Mouse (Mus musculus) liver, embryonic 14.5 days (tissue): ENCODE data around the gene Hoxa13. TPM values are rescaled to one million over a fixed set of nuclear protein-coding genes. Genes with fewer than 3 reads are reported as not detected.
A peak's percentile ranks its signal among the peaks of the same experiment; 100 is the strongest.

Source experiments
- ATAC-seq: fragments of 200-750 bp; cut with Nextera tagmentation; 2 replicates; pipeline ENCODE4 v1.8.0; 2017; ENCODE audit warnings: moderate number of reproducible peaks, mild to moderate bottlenecking, moderate library complexity; ENCODE audit not compliant: insufficient read depth
- DNase-seq, 3 experiments: peaks; one replicate each; pipeline ENCODE4 v3.0.0-alpha.2; 2012 to 2013; ENCODE audit warnings: low read depth in 3 of 3, low spot score in 3 of 3
- H3K27ac ChIP-seq: fragments of 300-500 bp; sonication (generic); 2 replicates; pipeline ENCODE4 v1.5.1; 2014; ENCODE audit warnings: moderate library complexity, mild to moderate bottlenecking, control low read depth, inconsistent platforms
- H3K27me3 ChIP-seq: fragments of 300-500 bp; sonication (generic); 2 replicates; pipeline ENCODE4 v1.6.1; 2014; ENCODE audit warnings: mild to moderate bottlenecking, low read length, moderate library complexity; ENCODE audit not compliant: control insufficient read depth, insufficient read depth
- H3K36me3 ChIP-seq: fragments of 300-500 bp; sonication (generic); replicated peaks from 2 replicates; pipeline ENCODE4 v1.6.1; 2014; ENCODE audit warnings: low read depth; ENCODE audit not compliant: control insufficient read depth, insufficient read depth
- H3K4me1 ChIP-seq, 2 experiments: fragments of 200-500 bp in 1 of 2; fragments of 300-500 bp in 1 of 2; sonication (generic) in 1 of 2; replicated peaks; 2 replicates each; pipeline ENCODE4 v1.6.1; 2012 to 2014; ENCODE audit warnings: antibody characterized with exemption in 1 of 2, inconsistent platforms in 1 of 2, low read length in 1 of 2; ENCODE audit not compliant: control insufficient read depth in 2 of 2, insufficient read depth in 2 of 2
- H3K4me2 ChIP-seq: fragments of 300-500 bp; sonication (generic); 2 replicates; pipeline ENCODE4 v1.6.1; 2014; ENCODE audit warnings: low read depth, mild to moderate bottlenecking, control low read depth, moderate library complexity
- H3K4me3 ChIP-seq, 2 experiments: fragments of 200-500 bp in 1 of 2; fragments of 300-500 bp in 1 of 2; sonication (generic) in 1 of 2; 2 replicates each; pipeline ENCODE4 v1.5.1; 2012 to 2014; ENCODE audit warnings: low read depth in 2 of 2, low read length in 2 of 2, mild to moderate bottlenecking in 2 of 2, control low read depth in 1 of 2, inconsistent platforms in 1 of 2, moderate library complexity in 1 of 2; ENCODE audit not compliant: insufficient read depth in 1 of 2
- H3K9ac ChIP-seq: fragments of 300-500 bp; sonication (generic); replicated peaks from 2 replicates; pipeline ENCODE4 v1.6.1; 2014; ENCODE audit warnings: mild to moderate bottlenecking, control low read depth, moderate library complexity
- H3K9me3 ChIP-seq: fragments of 300-500 bp; sonication (generic); 2 replicates; pipeline ENCODE4 v1.6.1; 2016; ENCODE audit warnings: low read length, mixed read lengths; ENCODE audit not compliant: control insufficient read depth
- CTCF ChIP-seq: IDR thresholded peaks from 2 replicates; pipeline ENCODE4 v1.5.1; 2016; ENCODE audit warnings: antibody characterized with exemption, low read depth, control low read depth
- EP300 ChIP-seq: IDR thresholded peaks from 2 replicates; pipeline ENCODE4 v1.6.1; 2016; ENCODE audit warnings: antibody characterized with exemption, low read depth
- WGBS: fragments of 180-500 bp; shearing (Covaris S2); extraction: QIAGEN DNeasy Blood & Tissue Kit; methylation state at CpG from one replicate; pipeline ENCODE4 v1.1.7; 2014; ENCODE audit not compliant: insufficient replicate concordance; 5-methylcytosine and 5-hydroxymethylcytosine counted together
- polyA plus RNA-seq, 2 experiments: library from polyadenylated mRNA; depleted of rRNA in 1 of 2; stranded (reverse) in 1 of 2; unstranded in 1 of 2; fragments of >200 nt; fragmentation: Nextera tagmentation in 1 of 2; extraction: Ambion mirVana in 1 of 2; gene quantifications; 2 replicates each; pipeline versions ENCODE4 v1.2.1 to v1.2.3; 2012 to 2014

Hoxa13 gene
- polyA plus RNA-seq, 2 experiments, result 0.02 TPM; not detected in 1

GRCm38 (mm10) chr6:52215070-52215469, 45.6 kb downstream of the Hoxa13 start:
- H3K9ac ChIP-seq, result no peak overlapping the region
- ATAC-seq, result no peak
- no peaks in the 10 kb centered on the region for H3K36me3 ChIP-seq
- WGBS, result 32% methylated on average over 3 of the region's 3 CpGs
- H3K27me3 ChIP-seq, result peaks cover 99% of the 10 kb centered on the region
- H3K9me3 ChIP-seq, result no peaks in the 10 kb centered on the region
- DNase-seq, result no peak
- no peak overlapping the region for H3K4me2 ChIP-seq
- H3K4me3 ChIP-seq, result no peak overlapping the region
- no peaks in the 10 kb centered on the region for H3K4me1 ChIP-seq
- H3K27ac ChIP-seq, result no peak overlapping the region
- TF ChIP-seq EP300, result no peak
- TF ChIP-seq CTCF, result no peak

GRCm38 (mm10) chr6:52214271-52214670, 46.4 kb downstream of the Hoxa13 start:
- WGBS, result 20% methylated on average over 5 of the region's 5 CpGs
- TF ChIP-seq EP300 (no peak), CTCF (no peak)
- DNase-seq, result no peak

GRCm38 (mm10) chr6:52213119-52213986, 47.3 kb downstream of the Hoxa13 start, which contains the start of the genes Hoxa3 and Gm28308:
Hoxa3 (minus strand) TSS chr6:52213336.
Gm28308 (minus strand) TSS chr6:52213339.
- Histone ChIP-seq H3K4me1 (no peaks in the 10 kb centered on the region), H3K9ac (no peak within 1 kb of the TSS), H3K4me3 (peak within 1 kb of the TSS; percentile 11 to 18; a peak in 3 of 4 replicates), H3K27ac (no peak within 1 kb of the TSS), H3K4me2 (peak within 1 kb of the TSS; percentile 32), H3K9me3 (no peaks in the 10 kb centered on the region), H3K36me3 (no peaks in the 10 kb centered on the region), H3K27me3 (peaks cover 99% of the 10 kb centered on the region)
- DNase-seq (no peak), ATAC-seq (no peak)
- TF ChIP-seq CTCF (no peak), EP300 (no peak)
- WGBS, result 5% methylated on average over 38 of the region's 38 CpGs

More at GRCm38 (mm10) chr6:52214271-52214670, 46.4 kb downstream of the Hoxa13 start:
- no peak overlapping the region for H3K27ac ChIP-seq
- H3K4me1 ChIP-seq, result no peaks in the 10 kb centered on the region
- no peak overlapping the region for H3K4me2 ChIP-seq
- no peak overlapping the region for H3K9ac ChIP-seq
- H3K9me3 ChIP-seq, result no peaks in the 10 kb centered on the region
- no peaks in the 10 kb centered on the region for H3K36me3 ChIP-seq
- no peak overlapping the region for H3K4me3 ChIP-seq
- H3K27me3 ChIP-seq, result peaks cover 99% of the 10 kb centered on the region
- ATAC-seq, result no peak

- ATAC-seq (no peak), DNase-seq (no peak)
- Histone ChIP-seq H3K4me3 (peak overlapping the region; percentile 11 to 18; a peak in 3 of 4 replicates), H3K4me2 (peak overlapping the region; percentile 32), H3K9ac (no peak overlapping the region), H3K9me3 (no peaks in the 10 kb centered on the region), H3K27ac (no peak overlapping the region), H3K36me3 (no peaks in the 10 kb centered on the region), H3K27me3 (peaks cover 97% of the 10 kb centered on the region), H3K4me1 (no peaks in the 10 kb centered on the region)
- WGBS, result under 1% methylated on average over 22 of the region's 22 CpGs
- TF ChIP-seq EP300 (no peak), CTCF (no peak)
Measured at GRCm38 (mm10) chr6:52212556-52213118, 48.0 kb downstream of the Hoxa13 start.

- 2% methylated on average over 13 of the region's 13 CpGs for WGBS
- DNase-seq (no peak), ATAC-seq (no peak)
- H3K27me3 ChIP-seq, result peaks cover 97% of the 10 kb centered on the region
- no peak overlapping the region for H3K9ac ChIP-seq
- H3K27ac ChIP-seq, result no peak overlapping the region
- H3K36me3 ChIP-seq, result no peaks in the 10 kb centered on the region
- H3K4me2 ChIP-seq, result no peak overlapping the region; the same call in 1 of the 2 replicates
- no peaks in the 10 kb centered on the region for H3K4me1 ChIP-seq
- H3K4me3 ChIP-seq, result no peak overlapping the region
- no peak for TF ChIP-seq EP300
- TF ChIP-seq CTCF, result no peak
- no peaks in the 10 kb centered on the region for H3K9me3 ChIP-seq
Measured at GRCm38 (mm10) chr6:52211961-52212360, 48.7 kb downstream of the Hoxa13 start.
